Mouse (Mus musculus): ENCODE results near the gene Zdhhc17. TPM values are rescaled to one million over a fixed set of nuclear protein-coding genes. Genes with fewer than 3 reads are reported as not detected.

Zdhhc17 gene
- polyA plus RNA-seq, 1 experiment from 2014 or later = 26.6 TPM

- Histone ChIP-seq H3K4me3 (ENCODE audit: low read depth, low read length) (no peak overlapping the region), H3K9me3 (ENCODE audit: control insufficient read depth, low read length) (no peaks in the 10 kb centered on the region), H3K36me3 (ENCODE audit: control insufficient read depth, insufficient read depth, low read length) (no peaks in the 10 kb centered on the region), H3K4me1 (ENCODE audit: control insufficient read depth, insufficient read depth, low read length) (0 out of 2 replicates have a peak, but pooled peaks cover 2% of the 10 kb centered on the region), H3K27ac (replicated peaks; ENCODE audit: low read depth, low read length) (no peak overlapping the region), H3K27me3 (ENCODE audit: control insufficient read depth, insufficient read depth, low read length) (no peaks in the 10 kb centered on the region), H3K4me2 (ENCODE audit: low read depth, severe bottlenecking) (no peak overlapping the region), H3K9ac (ENCODE audit: low read length) (no peak overlapping the region)
- no peak for DNase-seq (ENCODE audit: low spot score)
- WGBS = 66% methylated on average over 5 of the region's 5 CpGs
- no peak for ATAC-seq (ENCODE audit: insufficient number of reproducible peaks, low FRiP score, low TSS enrichment, low read depth)
Observed at GRCm38 (mm10) chr10:110994761-110995160, 15.2 kb downstream of the Zdhhc17 start.

- Histone ChIP-seq H3K9me3 (ENCODE audit: control insufficient read depth, low read length) (no peaks in the 10 kb centered on the region), H3K9ac (ENCODE audit: low read length) (no peak overlapping the region), H3K27me3 (ENCODE audit: control insufficient read depth, insufficient read depth, low read length) (no peaks in the 10 kb centered on the region), H3K4me2 (ENCODE audit: low read depth, severe bottlenecking) (no peak overlapping the region), H3K4me1 (ENCODE audit: control insufficient read depth, insufficient read depth, low read length) (0 out of 2 replicates have a peak, but pooled peaks cover 2% of the 10 kb centered on the region), H3K36me3 (ENCODE audit: control insufficient read depth, insufficient read depth, low read length) (no peaks in the 10 kb centered on the region), H3K4me3 (ENCODE audit: low read depth, low read length) (no peak overlapping the region), H3K27ac (replicated peaks; ENCODE audit: low read depth, low read length) (no peak overlapping the region)
- ATAC-seq (ENCODE audit: insufficient number of reproducible peaks, low FRiP score, low TSS enrichment, low read depth) (no peak), DNase-seq (ENCODE audit: low spot score) (no peak)
- WGBS = 65% methylated on average over 5 of the region's 5 CpGs
Observed at GRCm38 (mm10) chr10:110993249-110993648, 16.7 kb downstream of the Zdhhc17 start.

GRCm38 (mm10) chr10:110992047-110992431 lies 17.9 kb downstream of the Zdhhc17 start:
- 54% methylated on average over 9 of the region's 9 CpGs for WGBS
- no peak overlapping the region for H3K4me2 ChIP-seq (ENCODE audit: low read depth, severe bottlenecking)
- H3K9ac ChIP-seq (ENCODE audit: low read length) = no peak overlapping the region
- H3K27ac ChIP-seq (replicated peaks; ENCODE audit: low read depth, low read length) = no peak overlapping the region
- H3K9me3 ChIP-seq (ENCODE audit: control insufficient read depth, low read length) = no peaks in the 10 kb centered on the region
- ATAC-seq (ENCODE audit: insufficient number of reproducible peaks, low FRiP score, low TSS enrichment, low read depth) = no peak
- 0 out of 2 replicates have a peak, but pooled peaks cover 2% of the 10 kb centered on the region for H3K4me1 ChIP-seq (ENCODE audit: control insufficient read depth, insufficient read depth, low read length)
- H3K4me3 ChIP-seq (ENCODE audit: low read depth, low read length) = no peak overlapping the region
- DNase-seq (ENCODE audit: low spot score) = no peak
- H3K27me3 ChIP-seq (ENCODE audit: control insufficient read depth, insufficient read depth, low read length) = no peaks in the 10 kb centered on the region
- no peaks in the 10 kb centered on the region for H3K36me3 ChIP-seq (ENCODE audit: control insufficient read depth, insufficient read depth, low read length)

GRCm38 (mm10) chr10:110991307-110992046 lies 18.5 kb downstream of the Zdhhc17 start:
- Histone ChIP-seq H3K4me3 (ENCODE audit: low read depth, low read length) (no peak overlapping the region), H3K36me3 (ENCODE audit: control insufficient read depth, insufficient read depth, low read length) (no peaks in the 10 kb centered on the region), H3K9me3 (ENCODE audit: control insufficient read depth, low read length) (no peaks in the 10 kb centered on the region), H3K4me1 (ENCODE audit: control insufficient read depth, insufficient read depth, low read length) (0 out of 2 replicates have a peak, but pooled peaks cover 2% of the 10 kb centered on the region), H3K27ac (replicated peaks; ENCODE audit: low read depth, low read length) (no peak overlapping the region), H3K4me2 (ENCODE audit: low read depth, severe bottlenecking) (no peak overlapping the region), H3K9ac (ENCODE audit: low read length) (no peak overlapping the region), H3K27me3 (ENCODE audit: control insufficient read depth, insufficient read depth, low read length) (no peaks in the 10 kb centered on the region)
- DNase-seq (ENCODE audit: low spot score) (no peak), ATAC-seq (ENCODE audit: insufficient number of reproducible peaks, low FRiP score, low TSS enrichment, low read depth) (no peak)
- 70% methylated on average over 6 of the region's 6 CpGs for WGBS

GRCm38 (mm10) chr10:110989729-110990128 lies 20.2 kb downstream of the Zdhhc17 start:
- Histone ChIP-seq H3K36me3 (ENCODE audit: control insufficient read depth, insufficient read depth, low read length) (no peaks in the 10 kb centered on the region), H3K9ac (ENCODE audit: low read length) (no peak overlapping the region), H3K27me3 (ENCODE audit: control insufficient read depth, insufficient read depth, low read length) (no peaks in the 10 kb centered on the region), H3K4me3 (ENCODE audit: low read depth, low read length) (no peak overlapping the region), H3K4me2 (ENCODE audit: low read depth, severe bottlenecking) (no peak overlapping the region), H3K27ac (replicated peaks; ENCODE audit: low read depth, low read length) (no peak overlapping the region), H3K9me3 (ENCODE audit: control insufficient read depth, low read length) (no peaks in the 10 kb centered on the region), H3K4me1 (ENCODE audit: control insufficient read depth, insufficient read depth, low read length) (no peaks in the 10 kb centered on the region)
- DNase-seq (ENCODE audit: low spot score) (no peak), ATAC-seq (ENCODE audit: insufficient number of reproducible peaks, low FRiP score, low TSS enrichment, low read depth) (no peak)
- WGBS = 66% methylated on average over 2 of the region's 2 CpGs

GRCm38 (mm10) chr10:110986682-110987081 lies 23.3 kb downstream of the Zdhhc17 start:
- Histone ChIP-seq H3K4me3 (ENCODE audit: low read depth, low read length) (no peak overlapping the region), H3K4me2 (ENCODE audit: low read depth, severe bottlenecking) (no peak overlapping the region), H3K36me3 (ENCODE audit: control insufficient read depth, insufficient read depth, low read length) (no peaks in the 10 kb centered on the region), H3K4me1 (ENCODE audit: control insufficient read depth, insufficient read depth, low read length) (no peaks in the 10 kb centered on the region), H3K9ac (ENCODE audit: low read length) (no peak overlapping the region), H3K9me3 (ENCODE audit: control insufficient read depth, low read length) (no peaks in the 10 kb centered on the region), H3K27me3 (ENCODE audit: control insufficient read depth, insufficient read depth, low read length) (no peaks in the 10 kb centered on the region), H3K27ac (replicated peaks; ENCODE audit: low read depth, low read length) (no peak overlapping the region)
- DNase-seq (ENCODE audit: low spot score) = no peak
- 94% methylated on average over 17 of the region's 17 CpGs for WGBS
- no peak for ATAC-seq (ENCODE audit: insufficient number of reproducible peaks, low FRiP score, low TSS enrichment, low read depth)

- H3K27ac ChIP-seq (replicated peaks; ENCODE audit: low read depth, low read length) = no peak overlapping the region
- no peak for ATAC-seq (ENCODE audit: insufficient number of reproducible peaks, low FRiP score, low TSS enrichment, low read depth)
- 91% methylated on average over 4 of the region's 4 CpGs for WGBS
- H3K9me3 ChIP-seq (ENCODE audit: control insufficient read depth, low read length) = no peaks in the 10 kb centered on the region
- no peaks in the 10 kb centered on the region for H3K4me1 ChIP-seq (ENCODE audit: control insufficient read depth, insufficient read depth, low read length)
- DNase-seq (ENCODE audit: low spot score) = no peak
- H3K36me3 ChIP-seq (ENCODE audit: control insufficient read depth, insufficient read depth, low read length) = no peaks in the 10 kb centered on the region
- no peaks in the 10 kb centered on the region for H3K27me3 ChIP-seq (ENCODE audit: control insufficient read depth, insufficient read depth, low read length)
- no peak overlapping the region for H3K9ac ChIP-seq (ENCODE audit: low read length)
- no peak overlapping the region for H3K4me2 ChIP-seq (ENCODE audit: low read depth, severe bottlenecking)
- no peak overlapping the region for H3K4me3 ChIP-seq (ENCODE audit: low read depth, low read length)
Observed at GRCm38 (mm10) chr10:110982771-110983170, 27.2 kb downstream of the Zdhhc17 start.

- no peaks in the 10 kb centered on the region for H3K4me1 ChIP-seq (ENCODE audit: control insufficient read depth, insufficient read depth, low read length)
- 95% methylated on average over 6 of the region's 6 CpGs for WGBS
- H3K4me3 ChIP-seq (ENCODE audit: low read depth, low read length) = no peak overlapping the region
- ATAC-seq (ENCODE audit: insufficient number of reproducible peaks, low FRiP score, low TSS enrichment, low read depth) = no peak
- H3K27me3 ChIP-seq (ENCODE audit: control insufficient read depth, insufficient read depth, low read length) = no peaks in the 10 kb centered on the region
- no peak overlapping the region for H3K27ac ChIP-seq (replicated peaks; ENCODE audit: low read depth, low read length)
- no peak overlapping the region for H3K4me2 ChIP-seq (ENCODE audit: low read depth, severe bottlenecking)
- H3K9me3 ChIP-seq (ENCODE audit: control insufficient read depth, low read length) = no peaks in the 10 kb centered on the region
- H3K36me3 ChIP-seq (ENCODE audit: control insufficient read depth, insufficient read depth, low read length) = no peaks in the 10 kb centered on the region
- no peak overlapping the region for H3K9ac ChIP-seq (ENCODE audit: low read length)
- no peak for DNase-seq (ENCODE audit: low spot score)
Observed at GRCm38 (mm10) chr10:110980441-110980840, 29.5 kb downstream of the Zdhhc17 start.

- Histone ChIP-seq H3K27ac (replicated peaks; ENCODE audit: low read depth, low read length) (no peak overlapping the region), H3K4me1 (ENCODE audit: control insufficient read depth, insufficient read depth, low read length) (no peaks in the 10 kb centered on the region), H3K4me3 (ENCODE audit: low read depth, low read length) (no peak overlapping the region), H3K27me3 (ENCODE audit: control insufficient read depth, insufficient read depth, low read length) (no peaks in the 10 kb centered on the region), H3K36me3 (ENCODE audit: control insufficient read depth, insufficient read depth, low read length) (no peaks in the 10 kb centered on the region), H3K9ac (ENCODE audit: low read length) (no peak overlapping the region), H3K4me2 (ENCODE audit: low read depth, severe bottlenecking) (no peak overlapping the region), H3K9me3 (ENCODE audit: control insufficient read depth, low read length) (no peaks in the 10 kb centered on the region)
- no peak for DNase-seq (ENCODE audit: low spot score)
- WGBS = 91% methylated on average over 2 of the region's 2 CpGs
- no peak for ATAC-seq (ENCODE audit: insufficient number of reproducible peaks, low FRiP score, low TSS enrichment, low read depth)
Observed at GRCm38 (mm10) chr10:110979431-110979830, 30.5 kb downstream of the Zdhhc17 start.
